Mouse (Mus musculus) layer of hippocampus, adult 11-12 months (tissue): ENCODE measurements at regions not wholly inside any gene's neighbourhood (a gene's known extent, or its start where the extent isn't known, plus 50 kb on each side); places are given as distances from the start of the nearest gene placed in this dataset.

Experiments
- DNase-seq: peaks from one replicate; pipeline ENCODE4 v3.0.0; 2022; ENCODE audit warnings: low spot score

- DNase-seq = no peak
Measured at GRCm38 (mm10) chr1:76897431-76897830, 617.5 kb downstream of the Epha4 start.

GRCm38 (mm10) chr1:76911472-76911871 is 603.4 kb downstream of the Epha4 start:
- DNase-seq = no peak

GRCm38 (mm10) chr1:76919541-76919940 is 595.3 kb downstream of the Epha4 start:
- DNase-seq = no peak

- no peak for DNase-seq
Measured at GRCm38 (mm10) chr1:76920634-76921033, 594.3 kb downstream of the Epha4 start.

- DNase-seq = no peak
Measured at GRCm38 (mm10) chr1:76927041-76927440, 587.8 kb downstream of the Epha4 start.

- DNase-seq = no peak
Measured at GRCm38 (mm10) chr1:76928035-76928434, 586.9 kb downstream of the Epha4 start.

- no peak for DNase-seq
Measured at GRCm38 (mm10) chr1:76933460-76933859, 581.4 kb downstream of the Epha4 start.

GRCm38 (mm10) chr1:76942730-76943129 is 572.2 kb downstream of the Epha4 start:
- peak; percentile 4 for DNase-seq

GRCm38 (mm10) chr1:76944046-76944445 is 570.8 kb downstream of the Epha4 start:
- no peak for DNase-seq

GRCm38 (mm10) chr1:76955031-76955430 is 559.9 kb downstream of the Epha4 start:
- DNase-seq = no peak

GRCm38 (mm10) chr1:76957411-76957810 is 557.5 kb downstream of the Epha4 start:
- DNase-seq = no peak

GRCm38 (mm10) chr1:76958706-76959105 is 556.2 kb downstream of the Epha4 start:
- DNase-seq = no peak

- DNase-seq = no peak
Measured at GRCm38 (mm10) chr1:76972454-76972853, 542.4 kb downstream of the Epha4 start.

GRCm38 (mm10) chr1:76975077-76975945 is 539.6 kb downstream of the Epha4 start:
- no peak for DNase-seq

- DNase-seq = no peak
Measured at GRCm38 (mm10) chr1:76980498-76981152, 534.3 kb downstream of the Epha4 start.

GRCm38 (mm10) chr1:76993776-76994175 is 521.1 kb downstream of the Epha4 start:
- DNase-seq = no peak

- DNase-seq = no peak
Measured at GRCm38 (mm10) chr1:77008001-77008400, 506.9 kb downstream of the Epha4 start.

GRCm38 (mm10) chr1:77010608-77011214 is 504.2 kb downstream of the Epha4 start:
- DNase-seq = no peak

GRCm38 (mm10) chr1:77027656-77028055 is 487.2 kb downstream of the Epha4 start:
- peak; percentile 61 for DNase-seq

GRCm38 (mm10) chr1:77028216-77028615 is 486.7 kb downstream of the Epha4 start:
- DNase-seq = no peak

GRCm38 (mm10) chr1:77029091-77029490 is 485.8 kb downstream of the Epha4 start:
- no peak for DNase-seq

GRCm38 (mm10) chr1:77043749-77044564 is 470.9 kb downstream of the Epha4 start:
- DNase-seq = no peak
